Mouse (Mus musculus) left cerebral cortex, postnatal 25 days (tissue): ENCODE data around the gene Hesx1. TPM values are rescaled to one million over a fixed set of nuclear protein-coding genes. Genes with fewer than 3 reads are reported as not detected.

Experiments used
- DNase-seq, 2 experiments: peaks; one replicate each; pipeline ENCODE4 v3.0.0; 2022; ENCODE audit warnings: low spot score in 2 of 2, mixed read lengths in 1 of 2
- intact Hi-C: fragments of 180-260 bp; cut with DNase I; formaldehyde crosslinking; loops from one replicate; pipeline ENCODE4 v1.15.1; 2025
- total RNA-seq, 2 experiments: library from RNA; stranded (reverse); gene quantifications; 2 replicates each; pipeline ENCODE4 v1.2.3; 2021

The Hesx1 gene
- total RNA-seq, 2 experiments from 2014 or later = not detected

DNA sequence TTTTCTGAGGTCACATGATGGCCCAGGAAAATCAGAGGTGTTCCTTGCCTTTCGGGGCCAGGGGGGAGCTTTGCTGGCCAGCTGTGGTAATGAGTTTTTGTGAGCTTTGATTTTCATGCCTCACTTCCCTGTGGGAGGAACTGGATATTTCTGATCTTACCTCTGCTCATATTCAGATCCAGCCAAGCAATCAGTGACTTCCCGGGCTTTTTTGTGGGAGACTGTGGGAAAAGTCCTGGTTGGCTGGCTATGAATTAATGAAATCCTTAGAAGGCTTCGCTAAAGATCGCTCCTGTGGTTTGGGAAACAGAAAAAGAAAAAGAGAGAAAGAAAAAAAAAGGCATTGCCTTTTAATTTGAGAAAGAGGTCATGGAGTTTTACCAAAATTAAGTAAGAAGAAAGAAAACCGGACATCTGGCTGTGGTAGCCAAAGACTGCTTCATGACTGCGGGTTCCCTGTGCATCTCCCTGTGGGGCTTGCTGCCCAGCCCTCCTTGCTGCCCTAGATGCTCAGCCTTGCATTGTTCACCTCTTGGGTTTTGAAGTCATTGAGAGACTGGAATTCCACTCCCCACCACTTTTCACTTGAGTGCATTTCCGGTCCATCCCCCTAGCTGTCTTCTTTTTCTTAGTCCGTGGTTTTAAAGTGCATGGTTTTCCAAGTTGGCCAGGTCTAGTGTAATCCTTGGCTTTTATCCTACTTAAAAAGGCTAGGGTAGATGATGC, 54.2 kb downstream of the Hesx1 start:
- intact Hi-C loops = no loop called here
- DNase-seq = no peak

DNA sequence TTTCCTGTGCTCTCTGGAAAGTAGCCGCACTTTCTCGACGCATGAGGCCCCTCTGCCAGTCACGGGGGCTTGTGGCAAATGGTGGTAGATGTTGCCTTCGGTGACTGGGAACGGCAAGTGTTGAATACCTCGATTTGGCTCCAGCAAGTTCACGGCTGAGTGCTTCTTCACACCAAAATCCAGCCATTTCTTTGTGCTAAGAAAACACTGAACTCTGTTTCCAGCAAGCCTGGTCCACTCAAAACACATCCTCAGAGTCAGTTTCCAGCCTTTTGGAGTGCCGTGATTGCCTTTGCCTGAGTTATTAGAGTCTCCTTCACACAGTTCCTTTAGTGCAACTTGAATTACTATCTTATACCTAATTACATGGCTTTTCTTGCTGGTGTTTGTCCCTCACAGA, 55.8 kb downstream of the Hesx1 start:
- DNase-seq = no peak
- intact Hi-C loops = no loop called here

DNA sequence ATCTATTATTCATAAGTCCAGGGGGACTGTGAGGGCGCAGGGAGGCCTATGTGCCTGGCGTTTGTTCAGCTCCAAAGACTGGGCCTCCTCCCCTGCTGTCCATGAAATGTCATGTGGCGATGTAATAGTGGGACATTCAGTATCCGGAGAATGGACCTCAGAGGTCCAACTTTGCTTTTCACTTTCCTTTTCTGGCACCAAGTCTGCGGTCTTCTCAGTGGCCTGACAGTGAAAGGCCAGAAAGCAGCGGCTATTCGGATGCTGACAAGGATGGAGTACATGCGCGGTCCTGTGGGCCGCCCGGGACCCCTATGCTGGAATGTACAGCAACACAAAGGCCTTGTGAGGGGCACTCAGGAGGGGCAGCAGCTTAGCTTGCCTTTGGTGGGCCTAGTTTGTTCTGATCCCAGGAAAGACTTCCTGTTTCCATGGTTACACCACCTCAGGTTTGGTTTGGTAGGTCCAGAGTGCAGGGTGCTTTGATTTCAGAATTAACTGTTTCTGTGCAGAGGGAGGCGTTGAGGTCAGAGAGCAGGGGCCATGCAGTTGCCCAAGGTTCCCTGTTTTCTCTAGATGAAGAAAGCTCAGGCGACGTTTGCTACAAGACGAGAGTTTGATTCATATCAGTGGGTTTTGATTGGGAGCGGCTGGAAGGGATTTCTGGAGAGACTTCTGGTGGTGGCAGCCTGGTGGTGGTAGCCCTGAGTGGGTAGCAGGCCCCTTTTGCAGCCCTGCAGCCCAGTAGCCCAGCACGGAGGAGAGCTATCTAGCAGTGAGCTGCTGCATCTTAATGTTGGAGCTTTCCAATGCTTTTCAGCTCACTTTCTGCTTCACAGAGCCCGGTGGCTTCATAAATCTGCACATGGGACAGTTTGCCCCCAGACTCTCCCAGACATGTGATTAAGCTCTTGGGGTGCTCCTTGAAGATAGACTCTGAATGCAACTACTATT, 56.6 kb downstream of the Hesx1 start:
- no peak for DNase-seq
- intact Hi-C loops = no loop called here

DNA sequence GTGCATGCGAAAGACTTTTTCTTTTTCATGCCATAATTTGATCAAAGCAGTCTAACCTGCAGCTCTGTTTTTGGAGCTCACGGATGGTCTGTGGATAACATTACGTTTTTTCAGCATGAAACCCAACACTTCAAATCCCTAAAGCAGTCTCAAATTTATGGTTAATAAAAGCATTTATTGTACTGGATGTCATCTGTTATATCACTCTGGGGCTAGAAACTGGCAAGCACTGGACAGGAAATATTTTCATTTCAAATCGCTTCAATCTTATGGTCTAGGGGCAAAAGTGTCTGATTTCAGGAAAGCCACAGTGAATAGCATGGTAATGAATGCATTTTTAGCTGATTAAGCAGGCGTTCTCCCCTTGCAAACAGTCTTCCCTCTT, 57.3 kb downstream of the Hesx1 start:
- intact Hi-C loops = no loop called here
- no peak for DNase-seq

Other genes starting within 250 kb of the Hesx1 start
- not detected for gene Asb14, start 99.9 kb upstream of the Hesx1 start, total RNA-seq
- gene Appl1, start 23.2 kb upstream of the Hesx1 start, total RNA-seq = 10 to 100 TPM; 66.4 to 67.8 TPM
- 1 to 10 TPM; 2.7 to 2.8 TPM for gene Il17rd, start 44.5 kb downstream of the Hesx1 start, total RNA-seq
- gene Arhgef3, start 120.5 kb downstream of the Hesx1 start, total RNA-seq = 10 to 100 TPM; 61.9 to 62.2 TPM